Mouse (Mus musculus) liver, embryonic 14.5 days (tissue): ENCODE results near the gene Selenon.

Source experiments
- CTCF ChIP-seq: IDR thresholded peaks from 2 replicates; pipeline ENCODE4 v1.5.1; 2016; ENCODE audit warnings: antibody characterized with exemption, low read depth, control low read depth
- EP300 ChIP-seq: IDR thresholded peaks from 2 replicates; pipeline ENCODE4 v1.6.1; 2016; ENCODE audit warnings: antibody characterized with exemption, low read depth

DNA sequence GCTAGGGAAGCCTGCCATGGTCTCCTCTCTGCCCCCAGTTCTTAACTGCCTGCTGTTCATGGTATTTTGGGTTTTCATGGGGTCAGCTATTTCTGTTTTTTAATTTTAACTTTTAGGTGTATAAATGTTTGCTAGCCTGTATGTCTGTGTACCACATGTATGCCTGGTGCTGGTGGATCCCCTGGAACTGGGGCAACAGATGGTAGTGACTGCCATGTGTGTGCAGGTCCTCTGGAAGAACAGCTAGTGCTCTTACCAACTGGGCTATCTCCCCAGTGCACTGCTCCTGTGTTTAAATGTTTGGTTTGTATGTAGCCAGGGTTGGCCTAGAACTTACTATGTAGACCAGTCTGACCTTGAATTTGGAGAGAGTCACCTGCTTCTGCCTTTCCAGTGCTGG, 32.7 kb downstream of the Selenon start:
- TF ChIP-seq EP300 (no peak), CTCF (no peak)
